Mouse (Mus musculus) embryo, embryonic 9.5 days (tissue): Measurements from ENCODE around the gene Ppp4r3a.
A peak's percentile ranks its signal among the peaks of the same experiment; 100 is the strongest.

Experiments
- DNase-seq: peaks from one replicate; pipeline ENCODE4 v3.0.0-alpha.2; 2017; ENCODE audit errors: extremely low spot score

Gene Ppp4r3a

DNA sequence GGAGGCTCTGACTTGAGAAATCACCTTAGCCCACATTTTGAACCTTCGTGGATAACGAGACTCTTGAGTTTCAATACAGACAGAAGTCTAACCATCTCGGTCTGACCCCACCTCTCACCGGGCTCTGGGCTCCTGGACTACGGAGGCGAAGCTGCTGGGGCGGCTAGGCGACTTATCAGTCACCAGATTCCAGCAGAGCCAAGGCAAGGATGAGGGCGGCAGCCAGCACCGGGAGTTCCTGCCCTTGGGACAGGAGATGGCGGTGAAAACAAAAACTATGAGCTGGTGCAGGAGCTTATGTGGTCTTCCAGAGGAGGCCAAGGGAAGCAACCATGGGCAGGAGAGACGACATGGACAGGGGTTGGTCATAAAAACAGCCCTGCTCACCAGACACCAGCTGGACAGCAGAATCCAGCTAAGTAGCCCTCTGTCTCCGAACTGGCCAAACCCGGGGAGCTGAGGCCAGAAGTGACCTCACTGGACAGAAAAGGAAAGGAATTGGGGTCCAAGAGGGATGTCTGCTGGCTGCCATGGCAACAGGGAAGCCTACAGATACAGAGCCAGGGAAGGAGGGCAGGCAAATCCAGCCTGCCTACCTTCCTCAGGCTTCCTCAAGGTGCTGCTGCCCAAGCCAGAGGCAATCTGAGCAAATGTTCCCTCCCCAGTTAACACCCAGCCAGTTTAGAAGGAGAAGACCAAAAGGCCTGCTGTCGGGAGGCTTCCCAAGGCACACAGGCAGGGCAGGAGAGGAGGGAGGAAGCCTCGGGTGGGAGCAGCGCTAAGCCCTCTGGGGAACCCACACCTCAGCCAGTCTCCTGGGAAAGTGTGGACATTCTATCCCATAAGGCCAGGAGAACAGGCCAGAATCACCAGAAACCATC is 71.1 kb downstream of the Ppp4r3a start:
- no peak for DNase-seq

DNA sequence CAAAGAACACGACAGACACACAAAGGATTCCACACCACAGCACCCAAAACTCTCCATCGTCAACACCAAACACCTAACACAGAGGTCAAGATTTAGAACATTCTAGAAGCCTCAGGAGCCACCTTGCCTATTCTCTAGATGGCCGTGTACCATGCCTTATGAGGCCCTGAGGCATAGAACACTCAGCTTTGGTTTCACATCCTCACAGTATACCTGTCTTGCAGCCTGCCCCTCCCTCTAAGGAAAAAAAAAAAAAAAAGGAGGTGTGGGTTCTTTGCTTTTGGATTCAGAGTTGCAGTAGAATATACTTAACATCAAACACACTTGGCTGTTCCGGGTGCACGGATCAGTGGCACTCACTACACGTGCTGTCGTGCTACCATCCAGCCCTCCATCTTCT is 72.5 kb downstream of the Ppp4r3a start:
- DNase-seq: no peak

DNA sequence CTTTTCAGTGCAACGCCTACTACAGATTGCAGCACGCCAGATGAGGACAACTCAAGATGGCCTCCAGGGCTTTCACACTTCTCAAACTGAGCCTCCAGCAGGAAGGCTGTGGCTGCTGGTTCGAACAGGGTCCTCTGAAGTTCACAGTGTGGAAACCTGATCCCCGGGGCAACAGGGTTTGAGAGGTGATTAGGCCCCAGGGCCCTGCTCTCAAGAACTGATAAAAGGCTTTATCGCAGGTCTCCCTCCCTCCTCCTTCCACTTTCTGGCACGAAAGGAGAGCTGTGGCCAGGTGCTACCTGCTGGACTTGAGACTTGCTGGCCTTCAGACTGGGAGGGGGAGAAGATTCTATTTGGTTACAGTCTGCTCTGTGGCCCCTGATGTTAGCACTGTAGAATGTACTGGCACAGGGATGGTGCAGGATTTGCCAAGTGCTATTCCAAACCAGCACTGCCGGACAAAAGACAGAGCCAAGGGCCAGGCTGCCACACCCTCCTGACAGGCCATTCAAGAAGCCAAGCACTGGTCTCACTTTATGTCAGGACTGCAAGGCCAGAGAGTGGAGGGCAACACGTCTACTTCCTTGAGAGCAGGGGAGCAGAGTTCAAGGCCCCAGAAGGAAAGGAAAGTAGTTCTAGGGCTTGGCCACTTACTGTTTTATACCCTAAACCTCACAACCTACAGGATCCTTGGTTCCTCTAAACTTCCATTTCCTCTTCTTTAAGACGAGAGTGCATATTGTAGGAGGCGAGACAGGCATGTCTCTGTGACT is 73.2 kb downstream of the Ppp4r3a start:
- no peak for DNase-seq

DNA sequence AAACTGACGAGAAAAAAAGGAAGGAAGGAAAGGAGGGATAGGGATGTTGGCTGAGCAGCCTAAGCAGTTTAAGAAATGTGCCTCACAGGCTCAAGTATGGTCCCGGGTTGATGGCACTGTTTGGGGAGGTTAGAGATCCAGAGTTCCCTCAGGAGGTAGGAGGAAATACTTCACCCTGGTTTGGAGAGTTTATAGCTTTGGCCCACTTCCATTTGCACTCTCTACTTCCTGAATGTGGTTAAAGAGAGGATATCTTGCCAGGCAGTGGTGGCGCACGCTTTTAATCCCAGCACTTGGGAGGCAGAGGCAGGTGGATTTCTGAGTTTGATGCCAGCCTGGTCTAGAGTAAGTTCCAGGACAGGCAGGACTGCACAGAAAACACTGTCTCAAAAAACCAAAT is 74.3 kb downstream of the Ppp4r3a start:
- no peak for DNase-seq

DNA sequence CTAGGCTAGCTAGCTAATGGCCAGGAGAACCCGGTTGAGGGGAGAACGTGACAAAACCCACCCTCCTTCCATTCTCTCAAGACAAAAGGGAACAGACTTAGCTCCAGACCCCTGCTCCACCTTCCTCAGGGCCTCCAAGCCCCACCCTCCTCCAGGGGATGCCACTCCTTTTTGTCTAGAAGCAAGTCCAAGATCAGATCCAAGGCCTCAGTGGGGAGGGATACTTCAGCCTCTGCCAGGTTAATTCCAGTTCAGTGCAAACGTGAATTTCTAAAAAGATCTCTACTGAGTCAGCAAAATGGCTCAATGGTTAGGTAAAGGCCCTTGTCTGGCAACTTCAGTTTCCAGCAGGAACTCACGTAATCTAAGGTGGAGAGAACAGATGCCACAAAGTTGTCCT is 74.9 kb downstream of the Ppp4r3a start:
- no peak for DNase-seq

DNA sequence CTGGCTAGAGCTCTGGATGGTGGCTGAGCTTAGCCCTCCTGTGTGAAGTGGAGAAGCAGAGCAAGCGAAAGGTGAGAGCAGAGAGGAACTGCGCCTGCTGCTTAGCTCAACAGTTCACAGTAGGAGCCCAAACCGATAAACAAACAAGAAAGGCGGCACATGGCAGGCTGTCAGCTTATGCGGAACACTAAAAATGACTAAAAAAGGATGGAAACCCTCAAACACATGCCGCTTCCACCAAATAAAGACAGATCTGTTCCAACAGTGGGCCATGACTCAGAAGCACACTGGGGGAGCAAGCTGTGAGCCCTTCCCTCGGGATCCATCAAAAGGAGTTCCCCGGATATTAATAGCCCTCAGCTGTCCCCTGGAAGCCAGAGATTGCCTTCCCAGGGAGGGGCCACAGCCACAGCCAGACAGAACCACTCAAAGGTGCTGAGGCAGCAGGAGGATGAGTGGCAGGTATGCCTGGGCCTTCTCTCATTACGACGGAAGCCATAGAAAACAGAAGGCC is 75.5 kb downstream of the Ppp4r3a start:
- no peak for DNase-seq

DNA sequence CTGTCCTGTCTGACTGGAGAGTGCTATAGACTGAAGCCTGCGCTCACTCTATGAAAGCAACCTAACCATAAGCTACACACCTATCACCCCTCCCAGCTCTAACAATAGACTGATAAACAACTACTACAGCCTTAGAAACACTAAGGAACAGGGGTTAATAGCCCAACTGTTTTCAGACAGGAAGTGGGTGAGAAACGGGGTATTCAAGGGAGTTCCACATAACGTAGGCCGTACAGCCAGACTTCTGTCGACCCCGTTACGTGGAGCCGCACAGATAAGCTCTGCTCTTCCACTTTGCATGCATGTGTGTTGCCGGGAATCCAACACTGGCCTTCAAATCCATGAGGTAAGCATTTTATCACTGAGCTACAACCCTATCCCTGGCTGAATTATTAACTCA is 76.1 kb downstream of the Ppp4r3a start:
- no peak for DNase-seq

DNA sequence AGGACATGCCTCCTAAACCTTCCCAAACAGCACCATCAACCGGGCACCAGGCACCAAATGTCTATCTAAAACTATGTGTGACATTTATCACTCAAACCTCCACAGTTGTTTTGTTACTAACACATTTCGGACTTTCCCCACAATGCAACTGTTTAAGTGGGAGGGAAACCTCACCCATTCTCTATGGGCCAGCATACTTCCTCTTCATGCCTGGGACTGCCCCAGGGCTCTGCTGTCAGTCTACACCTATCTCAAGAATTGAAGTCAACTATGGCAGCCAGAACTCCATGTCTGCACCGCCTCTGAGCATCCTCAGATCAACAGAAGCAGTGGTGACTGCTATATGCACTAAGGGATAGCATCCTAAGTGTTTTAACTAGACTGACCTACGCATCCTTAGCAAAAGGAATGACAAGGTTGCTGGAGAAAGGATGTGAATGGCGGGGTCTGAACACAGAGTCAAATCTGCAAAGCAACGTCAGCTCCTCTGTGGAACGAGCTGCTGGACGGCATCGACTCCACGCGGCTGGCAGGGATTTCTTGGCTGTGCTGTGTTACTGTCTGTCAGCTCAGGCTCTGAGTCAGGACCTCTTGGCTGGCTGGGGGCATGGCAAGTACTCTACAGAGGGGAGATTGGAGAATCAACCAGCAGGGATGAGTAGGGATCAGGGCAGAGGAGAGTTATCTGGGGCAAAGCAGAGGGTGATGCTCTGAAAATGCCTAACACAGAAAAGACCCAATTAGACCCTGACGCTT is 77.7 kb downstream of the Ppp4r3a start:
- DNase-seq: no peak

DNA sequence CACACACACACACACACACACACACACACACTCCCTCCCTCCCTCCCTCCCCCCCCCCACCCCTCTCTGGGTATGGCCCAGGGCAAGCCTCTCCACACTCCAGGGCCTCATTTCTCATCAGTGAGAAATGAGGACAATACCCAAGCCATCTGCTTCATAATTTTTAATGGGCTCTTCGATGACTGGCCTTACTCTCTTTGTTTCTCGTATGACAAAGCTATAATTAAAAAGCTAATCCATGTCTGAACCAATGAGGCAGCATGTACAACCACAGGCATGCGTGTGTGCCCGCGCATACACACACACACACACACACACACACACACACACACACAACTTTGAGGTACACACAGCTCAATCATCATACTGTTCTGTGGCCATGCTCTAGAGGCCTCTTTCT is 78.5 kb downstream of the Ppp4r3a start:
- no peak for DNase-seq

DNA sequence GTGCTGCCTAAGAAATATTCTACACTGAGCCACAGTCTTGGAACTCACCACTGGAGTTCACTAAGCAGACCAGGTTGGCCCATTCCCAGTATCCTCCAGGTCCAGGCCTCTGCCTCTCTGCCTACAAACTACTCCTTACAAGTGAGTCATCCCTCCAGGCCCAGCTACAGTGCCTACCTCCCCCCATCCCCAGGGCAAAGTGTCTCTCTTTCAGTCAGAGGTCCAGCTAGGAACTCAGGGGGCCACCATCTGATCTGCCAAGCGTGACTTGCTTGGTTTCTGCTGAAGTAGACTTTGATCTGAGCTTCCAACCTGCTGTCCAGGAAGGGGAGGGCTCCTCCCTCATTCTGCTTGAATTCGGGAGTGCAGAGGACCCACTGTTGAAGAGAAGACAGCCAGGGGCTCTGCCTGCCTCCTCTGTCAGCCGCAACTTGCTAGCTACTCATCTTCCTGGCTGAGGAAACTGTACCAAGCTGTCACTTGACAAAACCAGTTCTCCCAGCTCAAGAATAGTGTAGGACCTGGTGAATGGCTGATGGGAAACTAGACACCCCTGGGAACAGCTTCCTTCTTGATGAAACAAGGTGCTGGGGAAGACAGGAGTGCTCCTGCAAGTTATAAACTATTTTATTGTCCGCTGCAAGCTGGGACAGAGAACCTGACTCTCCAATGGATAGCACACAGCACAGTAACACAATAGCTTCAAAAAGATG is 80.5 kb downstream of the Ppp4r3a start:
- no peak for DNase-seq

DNA sequence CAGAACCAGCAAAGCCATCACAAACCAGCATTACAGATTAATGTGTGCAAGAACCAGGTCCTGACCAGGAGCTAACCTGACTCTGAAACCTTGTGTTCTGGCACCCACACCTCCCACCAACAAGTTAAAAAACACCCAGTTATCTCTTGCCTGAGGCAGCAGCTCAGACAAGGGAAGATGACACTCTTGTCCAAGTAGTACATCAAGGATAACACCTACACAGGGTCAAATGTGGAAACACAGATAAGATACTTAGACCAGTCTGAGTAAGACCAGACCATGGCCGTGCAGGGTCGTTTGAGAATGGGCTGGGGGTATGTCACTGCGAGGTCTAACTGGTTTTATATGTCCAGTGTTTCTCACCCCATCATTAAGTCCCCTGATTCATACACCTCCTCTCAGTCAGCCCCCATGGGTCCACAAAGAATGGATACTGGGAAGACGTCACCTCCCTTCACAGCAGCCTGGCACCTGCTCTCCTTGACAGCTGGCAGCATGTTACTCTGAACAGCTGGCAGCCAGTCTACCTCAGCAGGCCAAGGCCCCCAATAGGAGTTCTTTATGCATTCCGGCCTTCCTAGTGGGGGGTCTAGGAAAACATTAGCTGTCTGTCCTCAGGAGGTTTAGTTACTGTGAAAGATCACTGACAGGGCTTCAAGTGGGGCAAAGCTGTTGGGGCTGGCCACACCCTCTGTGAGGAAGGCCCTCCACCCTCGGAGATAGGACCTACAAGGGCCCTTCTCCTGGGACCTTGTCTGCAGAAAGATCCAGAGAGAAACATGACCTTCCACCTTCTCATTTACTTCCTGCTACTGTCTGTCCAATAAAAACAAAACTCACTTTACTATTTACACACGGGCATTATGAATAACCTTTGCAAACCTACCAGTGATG is 84.2 kb downstream of the Ppp4r3a start:
- no peak for DNase-seq

DNA sequence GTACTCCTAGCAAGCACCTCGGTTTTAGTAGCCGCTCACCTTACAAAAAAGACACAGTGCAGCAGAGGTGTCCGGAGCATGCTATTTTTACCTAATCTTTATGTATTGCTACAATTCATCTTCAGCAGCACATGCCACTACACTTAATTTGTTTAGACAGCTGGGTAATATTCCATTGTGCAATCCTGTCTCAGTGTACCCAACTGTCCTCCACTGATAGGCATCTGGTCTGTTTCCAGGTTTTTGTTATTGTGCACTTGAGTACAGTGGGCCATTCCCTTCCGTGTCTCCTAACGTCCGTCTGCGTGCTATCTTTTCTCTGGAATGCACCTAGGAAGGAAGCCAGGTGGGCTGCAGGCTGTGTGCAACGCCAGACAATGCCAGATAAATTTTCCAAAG is 84.9 kb downstream of the Ppp4r3a start:
- DNase-seq: no peak

DNA sequence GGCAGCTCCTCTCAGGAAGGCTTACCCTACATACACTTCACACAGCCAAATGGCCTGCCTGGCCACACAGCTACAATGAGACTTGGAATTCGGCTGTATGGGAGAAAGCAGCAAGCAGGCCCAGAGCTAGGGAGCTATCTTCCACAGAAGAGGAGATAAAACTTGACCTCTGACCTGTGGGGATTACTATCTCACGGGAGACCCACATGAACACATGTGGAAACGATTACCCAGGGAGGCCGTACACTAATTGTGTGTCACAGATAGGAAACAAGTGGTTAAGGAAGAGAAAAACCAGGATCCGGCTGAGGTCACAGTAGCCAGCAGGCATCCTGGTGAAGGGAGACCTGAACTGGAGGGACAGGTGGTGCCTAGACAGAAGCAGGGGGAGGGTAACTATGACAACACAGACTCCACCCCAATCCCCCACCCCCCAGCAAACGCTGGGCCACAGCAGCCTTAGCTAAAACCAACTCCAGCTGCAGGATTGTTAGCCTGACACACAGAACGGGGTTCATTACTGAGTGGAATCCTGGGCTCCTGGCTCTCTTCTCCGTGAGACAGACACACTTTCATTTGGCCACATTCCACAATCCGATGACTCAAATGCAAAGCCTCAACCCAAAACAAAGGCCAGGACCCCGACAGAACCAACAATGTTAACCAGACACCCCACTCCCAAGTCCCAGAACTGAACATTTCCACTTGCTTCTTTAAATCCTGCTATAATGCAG is 85.5 kb downstream of the Ppp4r3a start:
- peak; percentile 69 for DNase-seq

DNA sequence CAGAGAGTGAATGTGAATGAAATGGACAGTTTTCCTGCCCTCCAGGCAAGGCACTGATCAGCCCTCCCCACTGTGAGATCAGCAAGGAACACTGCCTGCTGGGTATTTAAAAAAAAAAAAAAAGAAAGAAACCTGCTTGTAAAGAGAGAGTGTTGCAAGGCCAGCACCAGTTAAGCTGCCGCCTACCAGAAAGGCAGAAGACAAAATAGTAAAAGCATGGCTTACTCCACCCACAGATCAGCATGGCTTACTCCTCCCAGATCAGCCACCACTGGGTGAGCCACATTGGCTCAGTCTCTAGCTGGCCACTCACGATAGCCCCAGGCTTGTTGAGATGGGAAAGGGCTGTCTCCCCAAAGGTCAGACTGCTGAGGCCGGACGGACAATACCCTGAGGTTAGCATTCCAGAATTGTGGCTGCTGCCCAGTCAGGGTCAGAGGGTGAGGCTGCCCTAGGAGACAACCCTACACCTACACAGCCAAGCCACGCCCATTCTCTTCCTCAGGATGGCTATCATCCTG is 87.1 kb downstream of the Ppp4r3a start:
- no peak for DNase-seq

DNA sequence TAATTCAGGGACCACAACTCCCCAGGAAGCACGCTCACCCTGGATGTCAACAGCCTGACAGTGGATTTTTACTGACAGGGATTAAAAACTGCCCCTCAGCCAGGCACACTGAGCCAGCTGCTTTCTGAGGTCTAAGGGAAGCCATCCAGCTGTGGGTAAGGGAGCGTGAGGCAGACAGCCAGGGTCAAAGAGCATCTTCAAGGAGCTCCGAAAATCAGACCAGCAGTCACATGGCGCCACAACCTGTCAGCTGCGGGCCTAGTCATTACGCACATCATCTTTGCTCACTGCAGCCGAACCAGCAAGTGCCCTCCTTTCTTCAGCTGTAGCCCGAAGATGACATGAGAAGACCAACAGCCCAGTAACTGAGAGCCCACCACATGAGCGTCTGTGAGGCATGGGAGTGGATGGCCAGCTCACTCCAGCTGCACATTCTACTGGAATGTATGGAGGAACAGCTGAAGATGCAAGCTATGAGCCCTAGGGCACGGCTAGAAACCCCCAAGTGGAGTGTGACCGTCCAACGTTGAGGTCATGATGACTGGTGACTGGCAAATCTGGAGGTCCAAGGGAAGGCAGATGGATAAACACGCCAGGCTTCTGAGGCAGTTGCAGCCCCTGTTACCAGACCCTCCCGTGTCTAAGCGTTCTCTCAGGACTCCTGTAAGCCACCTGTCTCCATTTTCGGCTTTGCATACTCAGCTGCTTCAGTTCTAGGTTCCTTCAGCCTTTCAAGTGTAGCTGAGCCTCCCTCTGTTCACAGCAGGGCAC is 87.7 kb downstream of the Ppp4r3a start:
- no peak for DNase-seq

DNA sequence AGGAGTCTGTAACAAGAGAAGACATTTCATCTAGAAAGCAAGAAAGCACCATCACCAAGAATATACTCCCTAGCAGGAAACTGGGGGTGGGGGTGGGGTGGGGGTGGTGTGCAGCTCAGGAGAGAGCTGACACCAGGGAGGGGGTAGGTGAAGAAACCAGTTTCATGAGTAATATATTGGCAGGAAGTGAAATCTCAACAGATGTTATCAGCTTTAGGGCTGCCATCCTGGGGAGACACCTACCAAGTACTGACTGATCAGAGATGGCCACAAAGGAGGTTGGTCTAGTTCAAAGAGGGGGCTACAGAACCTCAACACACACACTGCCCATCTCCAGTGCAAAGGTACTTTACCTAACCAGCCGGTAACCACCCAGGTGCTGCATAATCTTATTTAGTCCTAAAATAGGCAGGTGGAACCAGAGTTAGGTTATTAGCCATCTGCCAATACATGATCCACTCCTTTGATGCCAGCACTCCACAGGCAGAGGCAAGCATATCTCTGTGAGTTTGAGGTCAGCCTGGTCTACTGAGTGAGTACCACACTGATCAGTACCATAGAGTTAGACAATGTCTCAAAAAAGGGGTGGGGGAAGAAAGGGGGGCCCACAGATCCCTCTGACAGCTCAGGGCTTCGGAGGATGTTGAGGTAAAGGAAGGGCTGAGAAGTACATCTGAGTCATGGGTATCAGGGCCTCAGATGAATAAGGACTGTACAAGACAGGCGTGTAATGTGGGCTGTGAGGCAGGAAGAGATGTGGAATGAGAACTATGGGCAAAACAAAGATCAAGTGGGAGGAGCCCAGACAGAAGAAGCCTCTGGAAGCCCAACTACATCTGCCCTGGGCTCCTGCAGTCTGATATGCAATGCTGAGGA is 89.1 kb downstream of the Ppp4r3a start:
- DNase-seq: no peak

DNA sequence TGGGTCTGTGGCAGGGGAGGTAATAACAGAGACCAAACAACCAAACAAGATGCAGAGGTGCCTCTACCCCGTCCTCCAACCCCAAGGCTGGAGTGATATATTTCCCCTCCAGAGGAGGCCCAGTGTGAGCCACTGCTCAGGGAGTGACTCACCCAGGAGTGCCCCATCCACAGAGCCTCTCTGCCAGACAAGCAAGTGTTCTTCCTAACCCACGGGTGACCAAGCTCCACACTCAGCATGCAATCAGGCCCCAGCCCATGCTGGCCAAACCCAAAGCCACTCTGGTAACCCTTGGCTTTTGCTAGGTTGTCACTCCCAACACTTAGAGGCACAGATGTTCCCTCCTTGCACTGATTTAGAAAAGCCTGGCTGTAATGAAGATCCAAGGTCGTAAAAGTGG is 90.4 kb downstream of the Ppp4r3a start:
- no peak for DNase-seq

DNA sequence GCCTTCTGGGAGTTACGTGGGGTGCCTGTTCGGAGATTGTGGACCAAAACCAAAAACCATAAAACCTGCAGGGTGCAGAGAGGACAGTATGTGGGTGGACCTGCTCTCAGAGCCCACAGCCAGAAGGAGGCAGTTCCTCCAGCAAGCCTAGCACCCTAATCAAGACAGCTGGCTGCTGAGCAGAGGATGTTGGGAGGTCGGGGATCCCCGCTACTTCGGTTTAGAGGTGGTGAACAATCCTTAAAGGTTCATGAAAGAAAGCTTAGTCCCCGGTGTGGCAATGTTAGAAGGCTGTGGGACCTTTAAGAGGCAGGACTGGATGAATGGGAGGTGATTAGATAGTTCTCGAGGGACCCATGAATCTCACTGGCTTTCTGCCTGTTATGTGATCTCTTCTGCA is 91.0 kb downstream of the Ppp4r3a start:
- DNase-seq: no peak
